Mouse (Mus musculus): Measurements from ENCODE around the gene Slc22a2. TPM values are rescaled to one million over a fixed set of nuclear protein-coding genes. Genes with fewer than 3 reads are reported as not detected.
A peak's percentile ranks its signal among the peaks of the same experiment; 100 is the strongest.

The Slc22a2 gene
- polyA plus RNA-seq, 1 experiment from 2014 or later: not detected

- WGBS: 62% methylated on average over 9 of the region's 9 CpGs
- Histone ChIP-seq H3K27ac (replicated peaks) (no peak overlapping the region), H3K36me3 (no peaks in the 10 kb centered on the region), H3K27me3 (replicated peaks) (peaks cover 24% of the 10 kb centered on the region), H3K4me2 (no peak overlapping the region), H3K4me1 (peaks cover 2% of the 10 kb centered on the region; the same call in 1 of the 2 replicates), H3K4me3 (no peak overlapping the region), H3K9me3 (peaks cover 6% of the 10 kb centered on the region), H3K9ac (no peak overlapping the region)
- no peak for ATAC-seq (ENCODE audit: extremely low read depth, insufficient number of reproducible peaks, low FRiP score, low TSS enrichment)
Measured at GRCm38 (mm10) chr17:12588801-12589247, 4.9 kb downstream of the Slc22a2 start.

GRCm38 (mm10) chr17:12590911-12591625, 7.1 kb downstream of the Slc22a2 start:
- Histone ChIP-seq H3K27ac (replicated peaks) (no peak overlapping the region), H3K9me3 (peaks cover 6% of the 10 kb centered on the region), H3K4me1 (no peaks in the 10 kb centered on the region), H3K27me3 (replicated peaks) (peaks cover 11% of the 10 kb centered on the region), H3K9ac (no peak overlapping the region), H3K36me3 (no peaks in the 10 kb centered on the region), H3K4me3 (no peak overlapping the region), H3K4me2 (no peak overlapping the region)
- no peak for ATAC-seq (ENCODE audit: extremely low read depth, insufficient number of reproducible peaks, low FRiP score, low TSS enrichment)
- WGBS: 85% methylated on average over 4 of the region's 4 CpGs

GRCm38 (mm10) chr17:12595846-12596515, 12.0 kb downstream of the Slc22a2 start:
- 68% methylated on average over 13 of the region's 13 CpGs for WGBS
- Histone ChIP-seq H3K4me3 (no peak overlapping the region), H3K27me3 (replicated peaks) (no peaks in the 10 kb centered on the region), H3K9me3 (peaks cover 15% of the 10 kb centered on the region), H3K4me1 (no peaks in the 10 kb centered on the region), H3K27ac (replicated peaks) (no peak overlapping the region), H3K9ac (no peak overlapping the region), H3K36me3 (no peaks in the 10 kb centered on the region), H3K4me2 (no peak overlapping the region)
- no peak for ATAC-seq (ENCODE audit: extremely low read depth, insufficient number of reproducible peaks, low FRiP score, low TSS enrichment)

DNA sequence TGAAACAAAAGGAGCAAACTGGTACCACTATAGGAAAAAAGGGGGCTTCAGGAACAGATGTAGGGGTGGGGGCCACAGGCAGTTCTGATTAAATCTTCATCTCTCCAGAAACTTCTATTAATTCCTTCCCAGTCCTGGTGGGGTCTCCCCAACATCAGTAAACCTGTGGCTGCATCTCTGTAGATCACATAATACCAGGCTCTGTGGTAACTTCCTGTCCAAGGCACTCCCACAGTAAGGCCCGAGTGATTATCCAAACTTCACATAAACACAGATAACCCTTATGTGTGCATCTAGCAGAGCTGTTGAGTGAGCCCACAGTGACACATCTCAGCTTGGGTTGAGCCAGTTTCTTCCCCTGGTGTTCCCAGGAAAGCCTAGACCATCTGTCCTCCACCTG, 22.7 kb downstream of the Slc22a2 start:
- no peak overlapping the region for H3K4me3 ChIP-seq
- no peak overlapping the region for H3K4me2 ChIP-seq
- H3K9ac ChIP-seq: no peak overlapping the region
- no peaks in the 10 kb centered on the region for H3K36me3 ChIP-seq
- ATAC-seq (ENCODE audit: extremely low read depth, insufficient number of reproducible peaks, low FRiP score, low TSS enrichment): no peak
- no peaks in the 10 kb centered on the region for H3K27me3 ChIP-seq (replicated peaks)
- H3K4me1 ChIP-seq: peaks cover 7% of the 10 kb centered on the region
- H3K9me3 ChIP-seq: no peaks in the 10 kb centered on the region
- H3K27ac ChIP-seq (replicated peaks): no peak overlapping the region
- 10% methylated on average over 1 of the region's 1 CpGs for WGBS

DNA sequence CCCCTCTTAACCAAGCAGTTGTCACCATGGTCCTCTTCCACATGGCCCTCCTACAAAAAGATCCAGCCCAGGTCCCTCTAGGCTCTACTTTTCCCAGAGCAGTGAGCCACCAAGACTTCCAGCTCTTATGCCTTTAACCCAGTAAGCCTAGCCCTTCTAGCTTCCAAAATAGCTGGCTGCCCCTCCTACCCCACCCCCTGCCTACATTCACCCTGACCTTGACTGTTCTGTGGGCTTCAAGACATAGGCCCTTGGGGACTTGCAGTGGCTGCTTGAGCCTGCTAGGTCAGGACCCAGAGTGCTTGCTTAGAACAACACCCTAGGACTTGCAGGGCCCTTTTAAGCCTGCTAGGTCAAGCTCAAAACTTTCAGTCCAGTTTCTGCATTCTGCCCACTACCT, 23.3 kb downstream of the Slc22a2 start:
- H3K4me2 ChIP-seq: no peak overlapping the region
- no peaks in the 10 kb centered on the region for H3K9me3 ChIP-seq
- no peaks in the 10 kb centered on the region for H3K36me3 ChIP-seq
- ATAC-seq (ENCODE audit: extremely low read depth, insufficient number of reproducible peaks, low FRiP score, low TSS enrichment): no peak
- peaks cover 7% of the 10 kb centered on the region for H3K4me1 ChIP-seq
- no peak overlapping the region for H3K9ac ChIP-seq
- H3K27me3 ChIP-seq (replicated peaks): no peaks in the 10 kb centered on the region
- H3K4me3 ChIP-seq: no peak overlapping the region
- H3K27ac ChIP-seq (replicated peaks): no peak overlapping the region

DNA sequence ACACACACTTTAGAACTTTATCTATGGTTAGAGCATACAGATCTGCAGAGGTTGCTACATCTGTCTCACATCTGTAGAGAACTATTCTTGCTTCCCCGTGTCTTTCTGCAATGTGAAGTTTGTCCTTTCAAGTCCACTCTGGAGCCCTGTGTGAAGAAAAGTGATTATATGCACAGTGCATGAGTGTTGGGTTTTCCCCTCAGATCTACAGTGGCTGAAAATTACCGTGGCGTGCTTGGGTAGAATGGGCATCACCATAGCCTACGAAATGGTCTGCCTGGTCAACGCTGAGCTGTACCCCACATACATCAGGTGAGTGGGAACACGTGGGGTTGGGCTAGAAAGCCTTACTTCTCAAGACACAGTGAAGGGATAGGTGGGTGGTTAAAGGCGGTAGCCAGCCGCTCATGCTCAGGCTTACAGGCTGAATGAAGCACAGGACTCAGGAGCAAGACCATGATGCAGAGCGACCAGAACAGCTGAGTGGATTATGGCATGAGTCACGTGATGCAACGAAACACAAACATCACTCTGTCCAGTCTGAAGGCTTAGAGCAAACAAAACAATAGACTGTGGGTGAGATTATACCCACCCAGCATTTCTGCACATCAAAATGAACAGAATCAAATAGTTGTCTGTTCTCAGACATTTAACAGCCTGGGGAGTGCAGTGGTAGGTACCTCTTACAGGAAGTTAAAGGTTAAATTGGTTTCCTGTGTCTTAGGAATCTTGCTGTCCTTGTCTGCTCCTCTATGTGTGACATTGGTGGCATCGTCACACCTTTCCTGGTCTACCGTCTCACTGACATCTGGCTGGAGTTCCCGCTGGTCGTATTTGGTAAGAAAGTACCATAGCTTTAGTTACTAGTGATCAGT, 30.8 kb downstream of the Slc22a2 start:
- H3K4me3 ChIP-seq: no peak overlapping the region
- no peak overlapping the region for H3K27ac ChIP-seq (replicated peaks)
- H3K27me3 ChIP-seq (replicated peaks): no peaks in the 10 kb centered on the region
- WGBS: 78% methylated on average over 15 of the region's 15 CpGs
- no peaks in the 10 kb centered on the region for H3K9me3 ChIP-seq
- H3K9ac ChIP-seq: no peak overlapping the region
- H3K4me2 ChIP-seq: no peak overlapping the region
- no peaks in the 10 kb centered on the region for H3K36me3 ChIP-seq
- ATAC-seq (ENCODE audit: extremely low read depth, insufficient number of reproducible peaks, low FRiP score, low TSS enrichment): no peak
- H3K4me1 ChIP-seq: no peaks in the 10 kb centered on the region

DNA sequence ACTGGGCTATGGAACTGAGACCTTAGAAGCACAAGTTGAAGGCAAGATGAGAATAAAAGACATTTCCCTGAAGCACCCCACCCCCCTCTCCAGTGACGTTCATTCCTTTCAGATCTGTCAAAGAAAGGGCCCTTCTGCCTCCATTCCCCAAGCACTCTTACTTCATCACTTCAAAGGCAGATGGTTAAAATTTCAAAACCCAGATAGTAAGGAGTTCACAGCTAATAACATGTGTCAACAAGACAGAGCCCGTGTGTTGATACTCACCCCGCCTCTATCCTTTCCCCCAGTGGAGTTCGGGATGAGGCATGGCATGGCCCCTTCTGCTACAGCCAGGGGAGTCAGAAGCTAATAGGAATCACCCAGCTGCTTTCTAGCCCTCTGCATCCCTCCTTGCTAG, 31.5 kb downstream of the Slc22a2 start:
- Histone ChIP-seq H3K36me3 (no peaks in the 10 kb centered on the region), H3K4me3 (no peak overlapping the region), H3K27ac (replicated peaks) (no peak overlapping the region), H3K4me1 (no peaks in the 10 kb centered on the region), H3K9ac (no peak overlapping the region), H3K9me3 (no peaks in the 10 kb centered on the region), H3K4me2 (no peak overlapping the region), H3K27me3 (replicated peaks) (no peaks in the 10 kb centered on the region)
- no peak for ATAC-seq (ENCODE audit: extremely low read depth, insufficient number of reproducible peaks, low FRiP score, low TSS enrichment)
- 48% methylated on average over 4 of the region's 4 CpGs for WGBS

- Histone ChIP-seq H3K36me3 (no peaks in the 10 kb centered on the region), H3K27ac (replicated peaks) (no peak overlapping the region), H3K4me3 (no peak overlapping the region), H3K4me2 (no peak overlapping the region), H3K9me3 (peaks cover 4% of the 10 kb centered on the region), H3K9ac (no peak overlapping the region), H3K4me1 (no peaks in the 10 kb centered on the region), H3K27me3 (replicated peaks) (no peaks in the 10 kb centered on the region)
- 71% methylated on average over 2 of the region's 2 CpGs for WGBS
- ATAC-seq (ENCODE audit: extremely low read depth, insufficient number of reproducible peaks, low FRiP score, low TSS enrichment): no peak
Measured at GRCm38 (mm10) chr17:12619641-12620040, 35.7 kb downstream of the Slc22a2 start.

GRCm38 (mm10) chr17:12627983-12628382, 44.1 kb downstream of the Slc22a2 start:
- Histone ChIP-seq H3K27ac (replicated peaks) (no peak overlapping the region), H3K36me3 (no peaks in the 10 kb centered on the region), H3K9me3 (peaks cover 19% of the 10 kb centered on the region), H3K27me3 (replicated peaks) (no peaks in the 10 kb centered on the region), H3K4me2 (no peak overlapping the region), H3K4me3 (no peak overlapping the region), H3K4me1 (peaks cover 20% of the 10 kb centered on the region), H3K9ac (no peak overlapping the region)
- 67% methylated on average over 4 of the region's 4 CpGs for WGBS
- ATAC-seq (ENCODE audit: extremely low read depth, insufficient number of reproducible peaks, low FRiP score, low TSS enrichment): no peak

DNA sequence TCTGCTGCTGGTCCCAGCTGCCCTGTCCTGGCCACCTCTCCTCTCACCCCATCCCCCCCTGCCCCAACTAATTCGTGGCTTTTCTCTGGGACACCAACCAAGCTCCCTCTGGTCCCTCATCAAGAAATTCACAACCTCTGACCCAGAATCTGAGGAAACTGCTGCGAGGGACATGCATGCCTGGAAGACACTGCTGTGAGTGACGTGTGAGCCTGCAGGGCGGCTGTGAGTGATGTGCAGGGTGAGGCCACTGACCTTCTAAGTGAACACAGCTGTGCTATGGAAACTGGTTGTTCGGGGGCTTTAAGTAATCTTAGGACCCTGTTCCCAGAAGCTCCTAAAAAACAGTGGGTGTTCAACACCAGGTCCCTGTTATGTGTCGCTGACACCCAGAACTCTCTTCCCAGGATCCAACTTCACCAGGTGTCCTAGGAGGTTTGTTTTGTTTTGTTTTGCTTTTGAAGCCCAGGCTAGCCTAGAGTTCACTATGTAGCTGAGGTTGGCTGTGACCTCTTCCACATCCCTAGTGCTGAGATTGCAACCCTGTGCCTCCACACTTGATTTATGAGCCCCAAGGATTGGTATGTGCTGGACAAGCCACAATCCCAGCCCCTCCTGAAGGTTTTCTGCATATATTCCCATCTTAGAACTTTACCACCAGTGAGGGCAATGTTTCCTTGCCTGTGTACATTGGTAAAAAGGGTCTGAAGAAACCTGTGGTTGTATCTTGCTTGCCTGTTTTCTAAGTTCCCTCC, 47.2 kb downstream of the Slc22a2 start:
- 42% methylated on average over 6 of the region's 6 CpGs for WGBS
- Histone ChIP-seq H3K27ac (replicated peaks) (peak overlapping the region; percentile 61), H3K27me3 (replicated peaks) (no peaks in the 10 kb centered on the region; the same call in 1 of the 2 replicates), H3K4me1 (peaks cover 20% of the 10 kb centered on the region), H3K9me3 (peaks cover under 1% of the 10 kb centered on the region; the same call in 1 of the 2 replicates), H3K36me3 (no peaks in the 10 kb centered on the region), H3K4me2 (no peak overlapping the region), H3K9ac (no peak overlapping the region), H3K4me3 (no peak overlapping the region)
- ATAC-seq (ENCODE audit: extremely low read depth, insufficient number of reproducible peaks, low FRiP score, low TSS enrichment): no peak

All from heart, embryonic 13.5 days (tissue).